Mouse (Mus musculus) c-Kit-positive CD71-positive TER-119-negative erythroid progenitor cells, embryonic 14.5 days (primary cell): ENCODE data around the gene Mapk8ip1.

Experiments
- DNase-seq: peaks from one replicate; pipeline ENCODE4 v3.0.0-alpha.2; 2013; ENCODE audit warnings: low read depth

Mapk8ip1 gene

GRCm38 (mm10) chr2:92372767-92373436, 28.2 kb downstream of the Mapk8ip1 start:
- no peak for DNase-seq

- no peak for DNase-seq
Observed at GRCm38 (mm10) chr2:92371971-92372690, 28.9 kb downstream of the Mapk8ip1 start.

- no peak for DNase-seq
Observed at GRCm38 (mm10) chr2:92370821-92371805, 29.9 kb downstream of the Mapk8ip1 start.

DNA sequence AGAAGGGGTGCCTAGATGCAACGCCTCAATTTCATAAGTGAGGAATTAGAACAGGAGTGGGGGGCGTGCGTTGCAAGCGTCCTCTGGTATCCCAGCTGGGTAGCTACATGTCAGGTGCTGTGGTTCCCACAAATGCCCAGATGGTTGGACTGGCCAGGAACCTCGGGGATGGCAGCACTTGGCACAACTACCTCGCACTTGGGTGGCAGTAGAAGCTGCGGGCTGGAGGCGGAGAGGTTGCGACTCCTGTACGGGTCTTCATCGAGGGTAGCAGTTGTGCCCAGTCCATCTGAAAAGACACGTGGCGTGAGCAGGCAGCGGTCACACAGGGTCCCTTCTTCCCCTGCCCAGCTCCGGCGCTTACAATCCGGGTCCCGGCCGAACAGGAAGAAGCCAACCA, 30.7 kb downstream of the Mapk8ip1 start:
- no peak for DNase-seq

DNA sequence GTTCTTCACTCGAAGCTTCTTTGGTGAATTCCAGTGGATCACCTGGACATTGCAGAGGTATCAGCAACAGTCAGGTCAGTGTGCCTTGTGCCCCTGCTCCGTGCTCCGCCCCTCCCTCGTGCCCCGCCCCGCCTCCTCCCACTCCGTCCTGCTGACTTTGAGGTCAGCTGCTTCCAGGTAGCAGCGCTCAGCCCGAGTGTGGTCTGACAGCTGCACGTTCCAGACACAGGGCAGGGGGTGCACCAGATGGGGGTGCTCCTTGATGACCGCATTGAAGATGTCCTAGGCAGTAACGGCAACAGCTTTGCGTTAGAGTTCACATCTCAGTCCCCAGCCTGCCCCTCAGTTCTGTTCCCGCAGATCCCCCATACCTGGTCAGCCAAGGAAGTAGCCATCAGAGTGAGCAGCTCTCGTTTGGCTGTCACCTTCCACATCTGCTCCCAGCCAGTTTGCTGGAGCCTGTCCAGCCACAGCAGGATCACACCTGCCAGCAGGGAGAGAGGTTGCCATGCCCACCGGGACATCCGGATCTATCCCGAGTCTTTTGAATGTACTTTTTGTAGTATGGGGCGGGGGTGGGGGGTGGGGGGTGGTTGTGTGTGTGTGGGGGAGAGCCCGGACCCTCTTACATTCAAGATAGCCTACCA, 33.6 kb downstream of the Mapk8ip1 start:
- DNase-seq, result no peak

DNA sequence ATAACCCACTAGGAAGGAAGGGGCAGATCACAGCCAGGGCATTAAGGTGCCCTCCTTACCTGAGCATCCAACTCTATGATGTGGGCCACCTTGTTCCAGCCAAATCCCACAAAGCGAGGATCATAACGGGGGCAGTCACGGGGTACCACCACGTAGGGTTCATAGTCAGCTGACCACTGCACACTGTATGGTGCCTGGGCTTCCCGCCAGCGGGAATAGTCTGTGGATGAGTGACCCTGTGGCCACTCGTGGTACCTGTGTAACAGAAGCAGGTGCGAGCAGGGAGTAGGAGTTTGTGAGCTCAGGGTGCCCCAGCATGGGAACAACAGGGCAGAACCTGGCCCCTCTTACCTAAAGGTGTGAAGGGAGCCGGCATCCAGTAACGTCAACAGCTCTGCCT, 35.5 kb downstream of the Mapk8ip1 start:
- no peak for DNase-seq

GRCm38 (mm10) chr2:92364086-92364485, 37.0 kb downstream of the Mapk8ip1 start:
- DNase-seq, result no peak

DNA sequence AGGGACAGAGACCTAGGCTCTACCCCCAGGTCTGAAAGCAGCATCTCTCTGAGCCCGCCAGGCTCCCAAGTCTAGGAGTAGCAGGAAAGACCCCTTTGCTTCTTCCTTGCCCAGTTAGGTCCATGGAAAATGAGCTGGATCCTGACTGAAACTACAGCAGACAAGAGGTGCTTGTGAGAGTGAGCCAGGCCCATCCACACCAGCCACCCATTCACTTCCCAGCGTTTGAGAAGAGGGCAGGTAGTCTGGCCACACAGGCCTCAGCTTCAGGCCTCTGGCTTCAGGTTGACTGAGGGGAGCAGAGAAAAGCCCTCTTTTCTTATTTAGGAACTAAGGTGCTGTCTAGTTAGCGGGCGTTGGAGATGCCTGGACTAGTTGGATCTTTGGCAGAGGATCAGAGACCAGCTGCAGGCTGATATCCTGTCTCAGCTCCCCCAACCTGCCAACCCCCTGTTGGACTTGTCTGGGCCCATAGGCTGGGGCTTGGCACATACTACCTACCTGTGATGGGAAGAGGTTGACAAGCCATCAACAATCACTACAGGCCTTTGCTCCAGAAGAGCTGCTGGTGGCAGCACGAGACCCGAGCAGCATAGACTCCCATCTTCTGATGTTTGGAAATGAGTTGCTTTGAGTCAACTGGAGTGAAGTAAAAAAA, 38.4 kb downstream of the Mapk8ip1 start:
- DNase-seq, result no peak

GRCm38 (mm10) chr2:92361795-92362194, 39.3 kb downstream of the Mapk8ip1 start:
- no peak for DNase-seq

DNA sequence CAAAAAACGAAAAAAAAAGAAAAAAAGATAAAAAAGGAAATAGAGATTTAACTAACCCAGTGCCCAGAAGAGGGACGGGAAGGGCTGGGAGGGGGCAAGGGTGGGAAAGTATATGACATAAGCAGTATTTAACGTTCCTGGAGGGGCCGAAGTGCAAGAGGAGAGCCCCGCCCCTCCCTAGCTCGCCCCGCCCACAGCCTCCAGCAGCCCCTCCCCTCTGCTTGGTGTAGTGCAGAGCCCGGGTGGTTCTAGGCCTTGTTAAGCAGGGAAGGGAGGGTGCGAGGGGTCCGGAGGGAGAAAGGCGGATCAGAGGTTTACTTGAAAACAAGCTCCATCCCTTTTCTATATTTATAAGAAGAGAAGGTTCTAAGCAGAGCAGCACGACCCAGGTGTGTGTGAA, 40.2 kb downstream of the Mapk8ip1 start:
- DNase-seq, result no peak

- no peak for DNase-seq
Observed at GRCm38 (mm10) chr2:92360186-92360823, 40.8 kb downstream of the Mapk8ip1 start.

- DNase-seq, result no peak
Observed at GRCm38 (mm10) chr2:92359301-92359700, 41.8 kb downstream of the Mapk8ip1 start.

GRCm38 (mm10) chr2:92354224-92354623, 46.8 kb downstream of the Mapk8ip1 start:
- DNase-seq, result no peak

GRCm38 (mm10) chr2:92353402-92353801, 47.7 kb downstream of the Mapk8ip1 start:
- DNase-seq, result no peak

GRCm38 (mm10) chr2:92350686-92351085, 50.4 kb downstream of the Mapk8ip1 start:
- no peak for DNase-seq

DNA sequence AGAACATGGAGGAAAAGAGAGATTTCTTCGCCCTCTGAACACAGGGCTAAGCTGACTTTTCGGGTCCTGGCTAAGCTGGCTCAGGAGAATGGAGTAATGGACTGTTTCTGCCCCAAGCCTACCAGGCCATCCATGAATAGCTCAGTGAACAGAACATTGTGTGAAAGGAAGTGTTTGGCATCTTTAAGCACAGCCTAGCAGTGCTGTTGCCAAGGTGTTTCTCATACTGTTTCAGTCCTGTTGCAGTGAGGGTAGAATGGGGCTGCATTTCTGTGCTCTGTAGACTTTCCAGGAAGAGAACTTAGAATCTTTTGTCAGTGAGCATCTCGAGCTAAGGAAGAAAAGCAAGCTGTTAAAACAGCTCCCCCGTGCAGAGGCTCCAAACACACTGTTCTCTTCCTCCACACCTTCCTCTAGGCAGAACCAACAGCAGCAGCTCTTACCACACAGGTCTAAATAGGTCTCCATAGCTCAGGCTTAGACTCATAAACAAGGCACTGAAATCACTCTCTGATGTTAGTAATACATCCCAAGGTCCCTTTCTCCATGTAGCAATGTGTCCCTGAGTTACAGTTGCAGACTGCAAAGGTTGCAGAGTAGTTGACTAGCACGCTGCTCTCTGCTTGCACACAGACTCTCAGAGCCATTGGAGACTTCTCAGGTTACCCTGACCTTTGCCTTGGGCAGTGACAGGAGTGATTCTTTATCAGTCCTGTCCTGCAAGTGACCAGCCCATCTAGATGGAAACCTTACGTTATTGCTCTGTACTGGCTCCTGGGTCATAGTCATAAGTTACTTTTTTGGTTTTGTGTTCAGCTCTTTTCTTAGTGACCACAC, 51.3 kb downstream of the Mapk8ip1 start:
- no peak for DNase-seq

DNA sequence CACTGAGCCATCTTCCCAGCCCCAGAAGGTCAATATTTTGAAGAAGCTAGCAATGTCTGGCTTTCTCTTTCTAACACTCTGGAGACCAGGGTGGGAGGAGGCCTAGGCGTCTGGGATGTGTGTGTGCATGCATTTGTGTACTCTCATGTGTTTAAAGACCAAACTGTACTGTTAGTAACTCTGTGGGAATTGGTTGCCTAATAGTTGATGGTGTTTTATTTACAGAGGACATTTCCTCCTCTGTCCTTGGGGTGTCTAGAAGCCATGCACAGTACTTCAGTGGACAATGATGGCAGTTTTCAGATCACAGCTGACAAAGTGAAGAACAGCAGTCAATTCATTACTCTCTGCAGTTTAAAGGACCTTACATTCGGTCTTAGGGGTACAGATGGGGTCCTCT, 53.9 kb downstream of the Mapk8ip1 start:
- DNase-seq, result no peak

DNA sequence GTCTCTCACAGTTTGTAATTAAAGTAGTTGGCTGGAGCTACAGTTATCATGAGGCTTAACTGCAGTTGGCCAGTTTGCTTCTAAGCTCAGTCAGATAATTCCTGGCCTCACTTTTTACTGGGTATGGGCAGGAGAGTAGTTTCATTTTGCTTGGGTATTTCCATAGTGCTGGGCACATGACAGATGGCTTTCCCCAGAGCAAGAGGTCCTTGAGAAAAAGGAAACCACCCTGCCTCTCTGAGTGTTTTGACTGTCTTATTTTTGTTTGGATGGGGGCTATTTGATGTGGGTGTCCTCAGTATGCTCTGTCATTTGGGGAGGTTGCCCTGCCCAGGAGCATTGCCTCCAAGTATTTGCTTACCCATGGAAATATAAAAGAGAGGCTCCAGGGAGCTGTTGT, 58.6 kb downstream of the Mapk8ip1 start:
- no peak for DNase-seq
